Mouse (Mus musculus) olfactory bulb, adult 2 months (tissue): ENCODE results near the gene Camta1.

ENCODE experiments used
- CTCF ChIP-seq: fragments of 200-500 bp; IDR thresholded peaks from 2 replicates; pipeline ENCODE4 v1.5.1; 2012; ENCODE audit warnings: low read depth, mild to moderate bottlenecking, low read length, moderate library complexity; ENCODE audit not compliant: insufficient read depth
- POLR2A ChIP-seq: fragments of 200-500 bp; IDR thresholded peaks from 2 replicates; pipeline ENCODE4 v1.6.1; 2012; ENCODE audit warnings: mild to moderate bottlenecking, low read depth, low read length, moderate library complexity; ENCODE audit not compliant: insufficient read depth

DNA sequence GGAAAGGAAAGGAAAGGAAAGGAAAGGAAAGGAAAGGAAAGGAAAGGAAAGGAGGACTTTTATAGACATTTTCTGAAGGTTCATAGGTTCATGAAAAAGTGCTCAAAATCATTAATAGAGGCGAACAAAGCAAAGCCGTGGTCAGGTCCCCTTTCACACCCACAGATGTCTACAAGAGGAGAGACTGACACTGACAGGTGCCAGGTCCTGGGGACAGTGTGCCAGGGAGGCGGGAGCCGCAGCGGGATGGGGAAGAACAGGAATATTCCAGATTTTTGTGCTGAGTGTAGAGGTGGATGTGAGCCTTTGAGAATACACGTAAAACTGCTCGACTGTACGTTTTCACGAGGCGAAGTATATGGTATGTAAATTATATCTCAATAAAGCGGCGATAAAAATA lies 33.2 kb upstream of the Camta1 start:
- TF ChIP-seq CTCF = no peak
- no peak for TF ChIP-seq POLR2A
